Mouse (Mus musculus) cortical plate, adult 2 months (tissue): Measurements from ENCODE around the gene Myo16. TPM values are rescaled to one million over a fixed set of nuclear protein-coding genes. Genes with fewer than 3 reads are reported as not detected.

Experiments used
- H3K27ac ChIP-seq: fragments of 200-500 bp; 2 replicates; pipeline ENCODE4 v1.5.1; 2012; ENCODE audit warnings: low read length, control low read depth, inconsistent platforms; ENCODE audit not compliant: insufficient read depth
- H3K4me1 ChIP-seq: fragments of 200-500 bp; 2 replicates; pipeline ENCODE4 v1.6.1; 2011; ENCODE audit warnings: low read length; ENCODE audit not compliant: control insufficient read depth, insufficient read depth
- H3K4me3 ChIP-seq: fragments of 200-500 bp; 2 replicates; pipeline ENCODE4 v1.5.1; 2011; ENCODE audit warnings: mild to moderate bottlenecking, low read length, control low read depth; ENCODE audit not compliant: insufficient read depth
- CTCF ChIP-seq: fragments of 200-500 bp; IDR thresholded peaks from 2 replicates; pipeline ENCODE4 v1.5.1; 2011; ENCODE audit warnings: mild to moderate bottlenecking, control low read depth, low read length; ENCODE audit not compliant: insufficient read depth; ENCODE audit errors: extremely low read depth
- POLR2A ChIP-seq: fragments of 200-500 bp; IDR thresholded peaks from 2 replicates; pipeline ENCODE4 v1.6.1; 2011; ENCODE audit warnings: mild to moderate bottlenecking, low read length, control low read depth; ENCODE audit not compliant: insufficient read depth; ENCODE audit errors: extremely low read depth
- polyA plus RNA-seq: library from polyadenylated mRNA; depleted of rRNA; stranded (reverse); fragments of >200 nt; gene quantifications from 2 replicates; pipeline ENCODE4 v1.2.3, GENCODE M21; 2012

Gene Myo16
- polyA plus RNA-seq, 1 experiment: 11.3 TPM

- TF ChIP-seq POLR2A (no peak), CTCF (no peak)
- Histone ChIP-seq H3K27ac (no peak overlapping the region), H3K4me3 (no peak overlapping the region), H3K4me1 (no peaks in the 10 kb centered on the region)
Measured at GRCm38 (mm10) chr8:10394506-10394905, 240.8 kb downstream of the Myo16 start.

GRCm38 (mm10) chr8:10395146-10395545, 241.4 kb downstream of the Myo16 start:
- TF ChIP-seq POLR2A (no peak), CTCF (no peak)
- no peak overlapping the region for H3K27ac ChIP-seq
- H3K4me1 ChIP-seq: no peaks in the 10 kb centered on the region
- H3K4me3 ChIP-seq: no peak overlapping the region

- H3K27ac ChIP-seq: no peak overlapping the region
- no peaks in the 10 kb centered on the region for H3K4me1 ChIP-seq
- TF ChIP-seq POLR2A (no peak), CTCF (peak; percentile 45; the same call in 1 of the 2 replicates)
- H3K4me3 ChIP-seq: no peak overlapping the region
Measured at GRCm38 (mm10) chr8:10402606-10403005, 248.9 kb downstream of the Myo16 start.

GRCm38 (mm10) chr8:10405469-10405868, 251.8 kb downstream of the Myo16 start:
- Histone ChIP-seq H3K4me3 (no peak overlapping the region), H3K4me1 (no peaks in the 10 kb centered on the region), H3K27ac (no peak overlapping the region)
- TF ChIP-seq CTCF: peak; percentile 65
- TF ChIP-seq POLR2A: no peak

GRCm38 (mm10) chr8:10409043-10409442, 255.3 kb downstream of the Myo16 start:
- TF ChIP-seq POLR2A (no peak), CTCF (no peak)
- H3K4me1 ChIP-seq: no peaks in the 10 kb centered on the region
- H3K4me3 ChIP-seq: no peak overlapping the region
- no peak overlapping the region for H3K27ac ChIP-seq

- Histone ChIP-seq H3K4me3 (no peak overlapping the region), H3K4me1 (no peaks in the 10 kb centered on the region), H3K27ac (no peak overlapping the region)
- TF ChIP-seq POLR2A (no peak), CTCF (no peak)
Measured at GRCm38 (mm10) chr8:10411511-10411910, 257.8 kb downstream of the Myo16 start.

- Histone ChIP-seq H3K27ac (no peak overlapping the region), H3K4me1 (no peaks in the 10 kb centered on the region), H3K4me3 (no peak overlapping the region)
- TF ChIP-seq CTCF (no peak), POLR2A (no peak)
Measured at GRCm38 (mm10) chr8:10413881-10414280, 260.2 kb downstream of the Myo16 start.

GRCm38 (mm10) chr8:10414684-10415212, 261.0 kb downstream of the Myo16 start:
- H3K4me1 ChIP-seq: no peaks in the 10 kb centered on the region
- no peak for TF ChIP-seq POLR2A
- peak; percentile 92 for TF ChIP-seq CTCF
- H3K27ac ChIP-seq: no peak overlapping the region

GRCm38 (mm10) chr8:10415288-10415687, 261.6 kb downstream of the Myo16 start:
- TF ChIP-seq CTCF (no peak), POLR2A (no peak)

More at GRCm38 (mm10) chr8:10414684-10415212, 261.0 kb downstream of the Myo16 start:
- no peak overlapping the region for H3K4me3 ChIP-seq

GRCm38 (mm10) chr8:10415885-10416284, 262.2 kb downstream of the Myo16 start:
- Histone ChIP-seq H3K27ac (no peak overlapping the region), H3K4me3 (no peak overlapping the region), H3K4me1 (no peaks in the 10 kb centered on the region)
- TF ChIP-seq CTCF (no peak), POLR2A (no peak)

More at GRCm38 (mm10) chr8:10415288-10415687, 261.6 kb downstream of the Myo16 start:
- H3K4me1 ChIP-seq: no peaks in the 10 kb centered on the region
- H3K27ac ChIP-seq: no peak overlapping the region
- H3K4me3 ChIP-seq: no peak overlapping the region
